Mouse (Mus musculus) kidney, adult 2 months (tissue): ENCODE measurements around the gene Tctn1.

Source experiments
- CTCF ChIP-seq: fragments of 200-500 bp; conservative IDR thresholded peaks from 2 replicates; pipeline ENCODE4 v1.5.1; 2011; ENCODE audit warnings: low read depth, mild to moderate bottlenecking, control low read depth, low read length, moderate library complexity, mixed read lengths; ENCODE audit not compliant: insufficient read depth, insufficient read length
- POLR2A ChIP-seq: fragments of 200-500 bp; IDR thresholded peaks from one replicate; pipeline ENCODE4 v1.6.1; 2011; ENCODE audit warnings: low read depth, low read length, control low read depth

DNA sequence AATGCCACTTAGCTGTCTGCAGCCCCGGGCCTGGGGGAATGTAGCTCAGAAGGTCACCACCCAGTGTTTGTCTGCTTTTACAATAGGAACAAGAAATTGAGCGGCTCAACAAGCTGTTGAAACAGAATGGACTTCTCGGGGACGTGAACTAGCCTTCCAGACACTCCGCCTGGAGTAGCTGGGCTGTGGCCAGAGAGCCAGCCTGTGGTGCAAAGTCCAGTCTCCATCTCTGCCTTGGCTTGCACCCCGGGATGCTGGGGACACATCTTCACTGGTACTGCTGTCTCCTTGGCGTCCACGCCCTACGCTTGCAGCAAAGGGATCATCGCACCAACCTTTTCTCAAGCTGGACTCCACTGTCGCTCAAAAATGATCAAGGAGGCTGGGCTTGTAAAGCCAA lies 23.7 kb downstream of the Tctn1 start:
- TF ChIP-seq CTCF (no peak), POLR2A (no peak)
